14 mouse cellular contexts compared by ENCODE assay signal in genomic region chr10:77064659-77065058, GRCm38 (mm10). TPM values are rescaled to one million over a fixed set of nuclear protein-coding genes. Genes with fewer than 3 reads are reported as not detected.
DNase-seq lines count a peak whose midpoint lies in the region; ATAC-seq and TF ChIP-seq lines count a peak whose summit lies in the region.
"Had no signal": no experiment of that assay in that cellular context is flagged by ENCODE, and none has a peak within 500 bp of the region (broad histone marks: within the 10 kb centered on the region; RNA-seq: fewer than 3 reads in every experiment).

No protein-coding gene starts in this region.

- H3K27ac ChIP-seq in kidney, postnatal 0 days: no peak overlapping the region
- H3K27ac ChIP-seq in kidney, embryonic 15.5 days: no peak overlapping the region
- no peak overlapping the region for H3K27ac ChIP-seq in midbrain, embryonic 11.5 days (ENCODE audit: low read depth, low read length)
- H3K27ac ChIP-seq in midbrain, embryonic 10.5 days (replicated peaks): no peak overlapping the region
- no peak overlapping the region for H3K27ac ChIP-seq in ES-E14 (ENCODE audit: insufficient read depth, low read depth, low read length, poor library complexity, severe bottlenecking)
- H3K27ac ChIP-seq in stomach, postnatal 0 days (replicated peaks): no peak overlapping the region
- H3K27ac ChIP-seq: forebrain, embryonic 13.5 days had no signal

- peak; percentile 55 for TF ChIP-seq CTCF in kidney, postnatal 0 days (IDR thresholded peaks at IDR 0.05; ENCODE audit: low read depth)
- TF ChIP-seq CTCF in stomach, postnatal 0 days (IDR thresholded peaks at IDR 0.05; ENCODE audit: low read depth): peak; percentile 57

- no peak overlapping the region for H3K9ac ChIP-seq in kidney, postnatal 0 days (ENCODE audit: low read depth, low read length)
- H3K9ac ChIP-seq in kidney, embryonic 15.5 days: no peak overlapping the region
- H3K9ac ChIP-seq in midbrain, embryonic 11.5 days (ENCODE audit: low read length): no peak overlapping the region
- H3K9ac ChIP-seq in ES-E14 (ENCODE audit: insufficient read depth, low read depth, low read length, poor library complexity, severe bottlenecking): no peak overlapping the region
- H3K9ac ChIP-seq in stomach, postnatal 0 days (ENCODE audit: low read length): no peak overlapping the region
- H3K9ac ChIP-seq: forebrain, embryonic 13.5 days had no signal

- no peaks in the 10 kb centered on the region for H3K4me1 ChIP-seq in kidney, postnatal 0 days (replicated peaks; ENCODE audit: insufficient read depth, low read length)
- H3K4me1 ChIP-seq in kidney, embryonic 15.5 days: 0 out of 2 replicates have a peak, but pooled peaks cover 7% of the 10 kb centered on the region
- H3K4me1 ChIP-seq in midbrain, embryonic 11.5 days (ENCODE audit: control insufficient read depth, insufficient read depth, low read length): no peaks in the 10 kb centered on the region
- no peaks in the 10 kb centered on the region for H3K4me1 ChIP-seq in midbrain, embryonic 10.5 days
- H3K4me1 ChIP-seq in ES-E14 (ENCODE audit: control insufficient read depth in 2 of 2, insufficient read depth in 2 of 2, low read length in 2 of 2, poor library complexity in 1 of 2): peaks cover 1 to 3% of the 10 kb centered on the region in 2 experiments; a peak in 1 of 4 replicates
- no peaks in the 10 kb centered on the region for H3K4me1 ChIP-seq in stomach, postnatal 0 days (replicated peaks; ENCODE audit: control insufficient read depth, insufficient read depth)
- H3K4me1 ChIP-seq: forebrain, embryonic 13.5 days had no signal

- TF ChIP-seq EP300 in stomach, postnatal 0 days (optimal IDR thresholded peaks at IDR 0.05): no peak

- ATAC-seq in kidney, postnatal 0 days (replicated peaks; ENCODE audit: low FRiP score, low read depth): no peak
- ATAC-seq in kidney, embryonic 15.5 days (replicated peaks; ENCODE audit: low FRiP score): no peak
- ATAC-seq in midbrain, embryonic 11.5 days (ENCODE audit: low FRiP score): no peak
- no peak for ATAC-seq in stomach, postnatal 0 days (ENCODE audit: low FRiP score, low TSS enrichment)
- ATAC-seq: forebrain, embryonic 13.5 days; midbrain, embryonic 16.5 days had no signal

- H3K4me3 ChIP-seq in kidney, postnatal 0 days (replicated peaks; ENCODE audit: low read depth, low read length): no peak overlapping the region
- no peak overlapping the region for H3K4me3 ChIP-seq in kidney, embryonic 15.5 days (replicated peaks)
- no peak overlapping the region for H3K4me3 ChIP-seq in midbrain, embryonic 11.5 days (ENCODE audit: low read depth, low read length)
- H3K4me3 ChIP-seq in midbrain, embryonic 10.5 days: no peak overlapping the region
- no peak overlapping the region for H3K4me3 ChIP-seq in ES-E14 (ENCODE audit: insufficient read depth in 1 of 2, low read depth in 1 of 2, low read length in 2 of 2, poor library complexity in 1 of 2, severe bottlenecking in 1 of 2)
- no peak overlapping the region for H3K4me3 ChIP-seq in stomach, postnatal 0 days (ENCODE audit: low read depth, low read length)
- H3K4me3 ChIP-seq: forebrain, embryonic 13.5 days had no signal

- peaks cover 44% of the 10 kb centered on the region for H3K36me3 ChIP-seq in kidney, postnatal 0 days (ENCODE audit: insufficient read depth, low read length)
- H3K36me3 ChIP-seq in kidney, embryonic 15.5 days: peaks cover 69% of the 10 kb centered on the region
- H3K36me3 ChIP-seq in midbrain, embryonic 11.5 days (ENCODE audit: control insufficient read depth, insufficient read depth, low read length): peaks cover 6% of the 10 kb centered on the region; the same call in 1 of the 2 replicates
- H3K36me3 ChIP-seq in midbrain, embryonic 10.5 days: peaks cover 78% of the 10 kb centered on the region
- H3K36me3 ChIP-seq in ES-E14 (ENCODE audit: control insufficient read depth, insufficient read depth, low read length, poor library complexity, severe bottlenecking): peaks cover 68% of the 10 kb centered on the region
- no peaks in the 10 kb centered on the region for H3K36me3 ChIP-seq in stomach, postnatal 0 days (ENCODE audit: control insufficient read depth, insufficient read depth, low read length)

- no peak for DNase-seq in kidney, postnatal 0 days (ENCODE audit: low spot score)
- DNase-seq in midbrain, embryonic 11.5 days (ENCODE audit: low spot score, missing footprints): peak; percentile 10
- DNase-seq in midbrain, embryonic 10.5 days (ENCODE audit: low spot score): no peak
- no peak for DNase-seq in ES-E14 (ENCODE audit: low read depth, low spot score)
- no peak for DNase-seq in stomach, postnatal 0 days (ENCODE audit: low spot score)
- DNase-seq in ovary, postnatal 14 days (ENCODE audit: low spot score): no peak
- DNase-seq: cerebellum, postnatal 10 days; heart, postnatal 4 days; lung, adult 18-20 months; right cerebral cortex, postnatal 25 days had no signal

- H3K27me3 ChIP-seq in kidney, postnatal 0 days (ENCODE audit: insufficient read depth, low read length): no peaks in the 10 kb centered on the region
- H3K27me3 ChIP-seq in kidney, embryonic 15.5 days: no peaks in the 10 kb centered on the region
- H3K27me3 ChIP-seq in midbrain, embryonic 11.5 days (ENCODE audit: control insufficient read depth, insufficient read depth, low read length): no peaks in the 10 kb centered on the region
- H3K27me3 ChIP-seq in midbrain, embryonic 10.5 days (ENCODE audit: low read depth, poor library complexity, severe bottlenecking): no peaks in the 10 kb centered on the region
- H3K27me3 ChIP-seq in stomach, postnatal 0 days (ENCODE audit: control insufficient read depth, insufficient read depth, low read length): no peaks in the 10 kb centered on the region
- H3K27me3 ChIP-seq: forebrain, embryonic 13.5 days had no signal

- in situ Hi-C loops in ES-E14 (cut with MboI; ENCODE audit: low sequenced_read_pairs in 2 of 2, unreplicated experiment in 2 of 2): no loop called here

- H3K9me3 ChIP-seq in kidney, postnatal 0 days (replicated peaks; ENCODE audit: low read length): no peaks in the 10 kb centered on the region
- H3K9me3 ChIP-seq in kidney, embryonic 15.5 days (replicated peaks): no peaks in the 10 kb centered on the region
- no peaks in the 10 kb centered on the region for H3K9me3 ChIP-seq in midbrain, embryonic 11.5 days (ENCODE audit: control insufficient read depth, low read length)
- no peaks in the 10 kb centered on the region for H3K9me3 ChIP-seq in midbrain, embryonic 10.5 days (replicated peaks)
- no peaks in the 10 kb centered on the region for H3K9me3 ChIP-seq in ES-E14 (ENCODE audit: control insufficient read depth, insufficient read depth, low read depth, low read length)
- no peaks in the 10 kb centered on the region for H3K9me3 ChIP-seq in stomach, postnatal 0 days (ENCODE audit: control insufficient read depth, low read length)
- H3K9me3 ChIP-seq: forebrain, embryonic 13.5 days had no signal

- H3K4me2 ChIP-seq in kidney, postnatal 0 days (ENCODE audit: low read length): no peak overlapping the region
- H3K4me2 ChIP-seq in kidney, embryonic 15.5 days: no peak overlapping the region
- no peak overlapping the region for H3K4me2 ChIP-seq in midbrain, embryonic 11.5 days
- H3K4me2 ChIP-seq in stomach, postnatal 0 days (replicated peaks; ENCODE audit: low read depth): no peak overlapping the region
- H3K4me2 ChIP-seq: forebrain, embryonic 13.5 days; heart, embryonic 11.5 days had no signal

TF ChIP-seq in ES-E14, 5 proteins besides CTCF, POLR2A, EP300 and RAD21:
- TF ChIP-seq ZC3H11A (IDR thresholded peaks at IDR 0.05; ENCODE audit: borderline replicate concordance, low read depth, low read length) (peak; percentile 18; the same call in 1 of the 2 replicates), HCFC1 (IDR thresholded peaks at IDR 0.05; ENCODE audit: borderline replicate concordance, insufficient read depth, low read length) (no peak), ZNF384 (IDR thresholded peaks at IDR 0.05; ENCODE audit: low read depth, low read length) (no peak)

RNA-seq across cellular contexts. Expression of gene Slc19a1, which starts 32.6 kb away (rescaled TPM):
- polyA plus RNA-seq in kidney, postnatal 0 days (2015; fragmentation: Nextera tagmentation; extraction: Ambion mirVana): 48.0 and 51.5 TPM in 2 replicates
- polyA plus RNA-seq in kidney, embryonic 15.5 days (2015; fragmentation: Nextera tagmentation; extraction: Ambion mirVana): 43.1 and 43.7 TPM in 2 replicates
- 27.5 and 29.5 TPM in 2 replicates for polyA plus RNA-seq in midbrain, embryonic 11.5 days (2014; fragmentation: Nextera tagmentation; extraction: Ambion mirVana)
- polyA plus RNA-seq in midbrain, embryonic 10.5 days (2016; fragmentation: Nextera tagmentation; extraction: Ambion mirVana): 37.2 and 37.9 TPM in 2 replicates
- total RNA-seq in ES-E14 (2012; rRNA removed): 32.4 and 47.5 TPM in 2 replicates
- 13.9 and 14.2 TPM in 2 replicates for polyA plus RNA-seq in stomach, postnatal 0 days (2015; fragmentation: Nextera tagmentation; extraction: Ambion mirVana)
